Mouse (Mus musculus) erythroblast, embryonic 14.5 days (primary cell): ENCODE results near the gene Oat. TPM values are rescaled to one million over a fixed set of nuclear protein-coding genes. Genes with fewer than 3 reads are reported as not detected.

ENCODE experiments used
- H3K27me3 ChIP-seq: 2 replicates; pipeline ENCODE4 v1.6.1; 2012; ENCODE audit warnings: inconsistent platforms; ENCODE audit not compliant: control insufficient read depth
- H3K36me3 ChIP-seq: 2 replicates; pipeline ENCODE4 v1.6.1; 2012; ENCODE audit warnings: mild to moderate bottlenecking, inconsistent platforms; ENCODE audit not compliant: control insufficient read depth
- H3K4me1 ChIP-seq: 2 replicates; pipeline ENCODE4 v1.6.1; 2012; ENCODE audit warnings: inconsistent platforms; ENCODE audit not compliant: control insufficient read depth
- H3K4me3 ChIP-seq: replicated peaks from 2 replicates; pipeline ENCODE3; 2012; ENCODE audit warnings: moderate library complexity, mild to moderate bottlenecking, inconsistent platforms
- H3K9me3 ChIP-seq: 2 replicates; pipeline ENCODE4 v1.6.1; 2012; ENCODE audit warnings: low read length, inconsistent platforms, mixed read lengths; ENCODE audit not compliant: control insufficient read depth
- GATA1 ChIP-seq: IDR thresholded peaks from 2 replicates; pipeline ENCODE4 v1.6.1; 2012; ENCODE audit warnings: low read length, inconsistent platforms, mixed read lengths
- TAL1 ChIP-seq: IDR thresholded peaks from 3 replicates; pipeline ENCODE4 v1.6.1; 2012; ENCODE audit warnings: low read length, inconsistent platforms, mixed read lengths
- polyA plus RNA-seq: library from polyadenylated mRNA; stranded (reverse); fragments of >175 nt; gene quantifications from 2 replicates; pipeline ENCODE4 v1.2.3, GENCODE M21; 2012

The Oat gene
- polyA plus RNA-seq, 1 experiment: 0.09 TPM

- TF ChIP-seq TAL1: no peak
- TF ChIP-seq GATA1: no peak
- Histone ChIP-seq H3K9me3 (no peaks in the 10 kb centered on the region), H3K36me3 (no peaks in the 10 kb centered on the region), H3K27me3 (peaks cover 23% of the 10 kb centered on the region), H3K4me1 (peaks cover 24% of the 10 kb centered on the region), H3K4me3 (peak within 1 kb of the TSS; percentile 71)
Measured at GRCm38 (mm10) chr7:132610468-132611318, 34.5 kb upstream of the Oat start, which contains the start of gene Lhpp. Gene Lhpp, plus strand, starts transcription at chr7:132610638.

DNA sequence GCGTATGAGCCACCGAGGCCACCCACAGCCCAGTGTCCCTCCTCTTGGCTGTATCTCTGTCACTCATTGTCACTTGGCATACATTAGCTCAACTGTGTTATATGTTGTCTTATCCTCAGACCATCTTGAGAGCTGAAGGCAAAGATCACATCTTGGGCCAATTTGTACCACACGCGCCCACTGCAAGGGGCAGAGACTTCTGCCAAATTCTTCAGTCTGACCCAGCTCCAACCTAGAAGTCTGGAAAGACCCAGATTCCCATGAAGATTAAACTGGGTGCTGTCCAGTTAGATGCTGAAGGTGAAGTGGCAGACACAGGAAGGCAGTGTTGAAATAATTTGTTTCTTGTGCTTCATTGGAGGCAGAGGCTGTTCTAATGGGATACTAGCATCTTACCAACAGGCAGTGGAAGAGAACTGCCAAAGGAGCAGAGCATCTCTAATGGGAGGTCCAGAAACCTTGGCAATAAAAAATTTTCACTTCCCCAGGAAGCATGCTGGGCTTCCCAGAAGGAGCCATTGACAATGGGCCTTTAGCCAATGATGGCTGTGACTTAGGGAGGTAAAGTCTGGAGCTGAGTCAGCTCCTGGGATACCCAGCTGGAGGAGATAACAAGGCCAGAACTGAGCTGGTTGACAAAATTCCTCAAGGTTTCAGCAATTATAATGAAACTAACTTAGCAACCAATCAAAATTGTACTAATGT is 32.3 kb upstream of the Oat start:
- Histone ChIP-seq H3K27me3 (peaks cover 44% of the 10 kb centered on the region), H3K4me1 (peaks cover 21% of the 10 kb centered on the region)
- no peak for TF ChIP-seq GATA1
- no peak for TF ChIP-seq TAL1

DNA sequence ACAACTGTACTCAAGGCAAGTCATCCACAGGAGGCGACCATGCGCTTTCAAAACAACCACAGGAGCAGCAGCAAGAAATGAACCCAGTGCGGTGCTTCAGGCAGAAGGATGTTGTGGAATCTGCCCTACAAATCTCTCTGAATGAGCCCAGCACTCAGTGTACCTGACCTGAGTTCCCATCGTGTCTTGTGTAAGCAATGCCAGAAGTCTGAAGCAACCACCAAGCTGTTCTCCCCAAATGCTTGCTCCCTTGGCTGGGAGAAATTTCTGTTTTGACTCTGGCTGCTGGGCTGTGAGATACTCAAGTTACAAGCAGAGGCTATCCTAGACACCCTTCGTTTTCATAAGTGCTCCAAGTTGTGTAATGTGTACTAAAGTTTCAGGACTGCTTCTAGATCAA is 29.5 kb upstream of the Oat start:
- TF ChIP-seq GATA1: no peak
- no peak for TF ChIP-seq TAL1
- peaks cover 13% of the 10 kb centered on the region for H3K4me1 ChIP-seq
- H3K9me3 ChIP-seq: no peaks in the 10 kb centered on the region
- peaks cover 72% of the 10 kb centered on the region for H3K27me3 ChIP-seq
- H3K36me3 ChIP-seq: no peaks in the 10 kb centered on the region
- no peak overlapping the region for H3K4me3 ChIP-seq

More for the DNA sequence above, 32.3 kb upstream of the Oat start:
- Histone ChIP-seq H3K9me3 (no peaks in the 10 kb centered on the region), H3K4me3 (no peak overlapping the region), H3K36me3 (no peaks in the 10 kb centered on the region)

DNA sequence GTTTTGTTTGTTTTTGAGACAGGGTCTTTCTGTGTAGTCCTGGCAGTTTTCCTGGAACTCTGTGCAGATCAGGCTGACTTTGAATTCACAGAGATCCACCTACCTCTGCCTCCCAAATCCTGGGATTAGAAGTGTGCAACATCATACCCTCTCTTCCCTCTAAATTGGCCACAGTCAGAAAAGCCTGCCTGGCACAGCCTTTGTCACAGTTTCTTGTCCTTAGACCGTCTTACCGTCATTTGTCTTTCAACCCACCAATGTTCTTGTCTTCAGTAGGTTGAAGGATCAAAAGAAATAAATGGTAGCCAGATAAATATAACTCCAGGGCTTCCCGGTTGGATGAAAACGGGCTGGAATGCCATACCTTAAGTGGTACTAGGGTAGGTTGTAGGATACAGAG is 28.5 kb upstream of the Oat start:
- H3K9me3 ChIP-seq: no peaks in the 10 kb centered on the region; the same call in 1 of the 2 replicates
- H3K4me3 ChIP-seq: no peak overlapping the region
- H3K36me3 ChIP-seq: no peaks in the 10 kb centered on the region
- peaks cover 5% of the 10 kb centered on the region for H3K4me1 ChIP-seq
- TF ChIP-seq GATA1 (no peak), TAL1 (no peak)
- peaks cover 82% of the 10 kb centered on the region for H3K27me3 ChIP-seq

- TF ChIP-seq TAL1: no peak
- no peak for TF ChIP-seq GATA1
- peaks cover 99% of the 10 kb centered on the region for H3K27me3 ChIP-seq
- peaks cover 3% of the 10 kb centered on the region; the same call in 1 of the 2 replicates for H3K9me3 ChIP-seq
- H3K4me3 ChIP-seq: no peak overlapping the region
- peaks cover 30% of the 10 kb centered on the region for H3K4me1 ChIP-seq
- H3K36me3 ChIP-seq: no peaks in the 10 kb centered on the region
Measured at GRCm38 (mm10) chr7:132600926-132601325, 24.7 kb upstream of the Oat start.

GRCm38 (mm10) chr7:132600026-132600425 is 23.8 kb upstream of the Oat start:
- H3K4me1 ChIP-seq: peaks cover 38% of the 10 kb centered on the region
- peaks cover 3% of the 10 kb centered on the region; the same call in 1 of the 2 replicates for H3K9me3 ChIP-seq
- no peak overlapping the region for H3K4me3 ChIP-seq
- peaks cover 94% of the 10 kb centered on the region for H3K27me3 ChIP-seq
- no peak for TF ChIP-seq GATA1
- H3K36me3 ChIP-seq: no peaks in the 10 kb centered on the region

GRCm38 (mm10) chr7:132599071-132599975 is 23.1 kb upstream of the Oat start, which contains the start of gene Nkx1-2:
Gene Nkx1-2, minus strand, starts transcription at chr7:132599637.
- TF ChIP-seq GATA1 (no peak), TAL1 (no peak)
- H3K4me1 ChIP-seq: peaks cover 41% of the 10 kb centered on the region
- H3K27me3 ChIP-seq: peaks cover 90% of the 10 kb centered on the region
- H3K36me3 ChIP-seq: no peaks in the 10 kb centered on the region
- no peak within 1 kb of the TSS for H3K4me3 ChIP-seq
- peaks cover 3% of the 10 kb centered on the region; the same call in 1 of the 2 replicates for H3K9me3 ChIP-seq

DNA sequence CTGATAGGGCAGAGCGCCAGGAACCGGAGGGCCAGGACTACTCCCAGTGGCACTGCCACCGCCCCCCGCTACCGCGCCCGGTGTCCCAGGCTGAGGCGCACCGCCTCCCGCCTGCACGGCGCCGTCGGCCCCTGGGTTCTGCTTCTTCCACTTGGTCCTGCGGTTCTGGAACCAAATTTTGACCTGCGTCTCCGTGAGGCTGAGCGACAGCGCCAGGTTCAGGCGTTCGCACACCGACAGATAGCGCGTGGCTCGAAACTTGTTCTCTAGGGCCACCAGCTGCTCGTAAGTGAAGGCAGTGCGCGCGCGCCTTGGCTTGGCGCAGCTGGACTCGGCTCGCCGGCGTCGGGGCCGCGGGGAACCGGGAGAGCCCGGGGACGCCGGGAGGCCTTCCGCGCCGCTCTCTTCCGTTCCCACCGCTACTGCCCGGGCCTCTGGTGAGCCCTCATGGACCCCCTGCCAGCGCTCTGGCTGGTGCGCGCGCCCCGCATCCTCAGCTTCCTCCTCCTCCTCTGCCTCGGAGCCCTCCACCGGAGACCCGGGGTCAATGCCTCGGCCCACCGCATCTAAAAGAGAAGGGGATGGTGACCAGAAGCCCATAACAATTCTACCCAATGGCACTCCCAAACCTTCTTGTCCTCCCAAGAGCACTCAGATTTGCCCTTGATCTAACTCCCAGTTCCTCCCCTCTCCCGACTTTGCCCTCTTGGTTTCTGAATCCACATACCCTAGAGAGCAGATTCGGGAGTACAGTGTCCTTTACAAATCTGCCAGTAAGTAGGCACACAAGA is 21.2 kb upstream of the Oat start:
- no peaks in the 10 kb centered on the region for H3K36me3 ChIP-seq
- H3K4me1 ChIP-seq: peaks cover 43% of the 10 kb centered on the region
- peak overlapping the region; percentile 59 for H3K4me3 ChIP-seq
- peaks cover 71% of the 10 kb centered on the region for H3K27me3 ChIP-seq
- H3K9me3 ChIP-seq: peaks cover 3% of the 10 kb centered on the region; the same call in 1 of the 2 replicates
- TF ChIP-seq TAL1: no peak
- no peak for TF ChIP-seq GATA1
